Mouse (Mus musculus) granulocyte monocyte progenitor cell, adult 5-6 weeks (primary cell): ENCODE results near the gene Lemd2. TPM values are rescaled to one million over a fixed set of nuclear protein-coding genes. Genes with fewer than 3 reads are reported as not detected.

ENCODE experiments used
- ATAC-seq: replicated peaks from 2 replicates; pipeline ENCODE4 v1.8.0; 2016; ENCODE audit warnings: mild to moderate bottlenecking, moderate TSS enrichment, inconsistent platforms; ENCODE audit not compliant: poor library complexity, severe bottlenecking
- total RNA-seq, 2 experiments: library from RNA; stranded (forward) in 1 of 2; stranded (reverse) in 1 of 2; fragments of 200-712, 200-1000 nt in 1 of 2; fragments of >200 nt in 1 of 2; fragmentation: Nextera tagmentation in 1 of 2; gene quantifications; 2 replicates each; pipeline ENCODE4 v1.2.3; 2014 to 2017

Gene Lemd2
- total RNA-seq, 2 experiments from 2014 or later, result 29.7 to 36.9 TPM

- no peak for ATAC-seq
These were observed 37.4 kb downstream of the Lemd2 start for GRCm38 (mm10) chr17:27166901-27167300.

- ATAC-seq, result peak; percentile 73
These were observed 39.1 kb downstream of the Lemd2 start for GRCm38 (mm10) chr17:27165054-27165773.

GRCm38 (mm10) chr17:27160905-27161304 is 43.4 kb downstream of the Lemd2 start:
- ATAC-seq, result no peak

GRCm38 (mm10) chr17:27159169-27159568 is 45.1 kb downstream of the Lemd2 start:
- no peak for ATAC-seq

GRCm38 (mm10) chr17:27158439-27158838 is 45.8 kb downstream of the Lemd2 start:
- no peak for ATAC-seq

- ATAC-seq, result no peak
These were observed 48.5 kb downstream of the Lemd2 start for GRCm38 (mm10) chr17:27155752-27156151.

GRCm38 (mm10) chr17:27154881-27155280 is 49.4 kb downstream of the Lemd2 start:
- ATAC-seq, result no peak

- no peak for ATAC-seq
These were observed 50.0 kb downstream of the Lemd2 start for GRCm38 (mm10) chr17:27154256-27154655.

GRCm38 (mm10) chr17:27153773-27154193 is 50.5 kb downstream of the Lemd2 start:
- ATAC-seq, result no peak

GRCm38 (mm10) chr17:27152976-27153723 is 51.1 kb downstream of the Lemd2 start:
- ATAC-seq, result no peak

- 0 out of 2 replicates have a peak, but pooled peaks have one; percentile 44 for ATAC-seq
These were observed 52.9 kb downstream of the Lemd2 start for GRCm38 (mm10) chr17:27151411-27151810.

- ATAC-seq, result no peak
These were observed 53.4 kb downstream of the Lemd2 start for GRCm38 (mm10) chr17:27150871-27151270.

- ATAC-seq, result no peak
These were observed 57.8 kb downstream of the Lemd2 start for GRCm38 (mm10) chr17:27146323-27146923.

- ATAC-seq, result peak; percentile 30; the same call in 1 of the 2 replicates
These were observed 60.1 kb downstream of the Lemd2 start for GRCm38 (mm10) chr17:27144152-27144551.

GRCm38 (mm10) chr17:27141971-27142450 is 62.3 kb downstream of the Lemd2 start:
- ATAC-seq, result no peak

- no peak for ATAC-seq
These were observed 64.0 kb downstream of the Lemd2 start for GRCm38 (mm10) chr17:27140262-27140661.

Other genes with a start within 250 kb of the Lemd2 start
- 9.4 and 14.4 TPM in 2 replicates for gene Zbtb9, start 231.3 kb downstream of the Lemd2 start, total RNA-seq (2014; fragmentation: Nextera tagmentation)
- gene Zbtb9, start 231.3 kb downstream of the Lemd2 start, total RNA-seq (2017), result 14.3 and 17.7 TPM in 2 replicates
- gene Bak1, start 175.5 kb downstream of the Lemd2 start, total RNA-seq (2014; fragmentation: Nextera tagmentation), result 137 and 143 TPM in 2 replicates
- 55.9 and 59.2 TPM in 2 replicates for gene Bak1, start 175.5 kb downstream of the Lemd2 start, total RNA-seq (2017)
- gene Itpr3, start 147.2 kb downstream of the Lemd2 start, total RNA-seq (2014; fragmentation: Nextera tagmentation), result 4.0 and 8.5 TPM in 2 replicates
- 6.1 and 6.5 TPM in 2 replicates for gene Itpr3, start 147.2 kb downstream of the Lemd2 start, total RNA-seq (2017)
- gene Uqcc2, start 70.6 kb downstream of the Lemd2 start, total RNA-seq (2014; fragmentation: Nextera tagmentation), result 142 and 196 TPM in 2 replicates
- 166 and 171 TPM in 2 replicates for gene Uqcc2, start 70.6 kb downstream of the Lemd2 start, total RNA-seq (2017)
- not detected in 2 replicates for gene Ip6k3, start 36.7 kb downstream of the Lemd2 start, total RNA-seq (2014; fragmentation: Nextera tagmentation)
- gene Ip6k3, start 36.7 kb downstream of the Lemd2 start, total RNA-seq (2017), result not detected in 2 replicates